Mouse (Mus musculus) forebrain, embryonic 14.5 days (tissue): Measurements from ENCODE around the gene Nt5c3b. TPM values are rescaled to one million over a fixed set of nuclear protein-coding genes. Genes with fewer than 3 reads are reported as not detected.

Experiments
- ATAC-seq: fragments of 200-750 bp; cut with Nextera tagmentation; 2 replicates; pipeline ENCODE4 v1.8.0; 2017; ENCODE audit warnings: mild to moderate bottlenecking, moderate library complexity
- DNase-seq: peaks from one replicate; pipeline ENCODE4 v3.0.0-alpha.2; 2015; ENCODE audit warnings: low spot score
- H3K27ac ChIP-seq: fragments of 300-500 bp; sonication (generic); 2 replicates; pipeline ENCODE4 v1.5.1; 2014; ENCODE audit warnings: low read depth, mild to moderate bottlenecking, control low read depth, low read length, moderate library complexity
- H3K27me3 ChIP-seq: fragments of 300-500 bp; sonication (generic); replicated peaks from 2 replicates; pipeline ENCODE4 v1.6.1; 2014; ENCODE audit warnings: low read length, control low read depth, mixed read lengths; ENCODE audit not compliant: control insufficient read depth, insufficient read depth
- H3K36me3 ChIP-seq: fragments of 300-500 bp; sonication (generic); 2 replicates; pipeline ENCODE4 v1.6.1; 2014; ENCODE audit warnings: low read length, control low read depth; ENCODE audit not compliant: control insufficient read depth, insufficient read depth
- H3K4me1 ChIP-seq: fragments of 300-500 bp; sonication (generic); 2 replicates; pipeline ENCODE4 v1.6.1; 2014; ENCODE audit warnings: antibody characterized with exemption, low read length, control low read depth; ENCODE audit not compliant: control insufficient read depth, insufficient read depth
- H3K4me2 ChIP-seq: fragments of 300-500 bp; sonication (generic); 2 replicates; pipeline ENCODE4 v1.6.1; 2014; ENCODE audit warnings: mild to moderate bottlenecking, control low read depth, low read length
- H3K4me3 ChIP-seq: fragments of 300-500 bp; sonication (generic); 2 replicates; pipeline ENCODE4 v1.5.1; 2014; ENCODE audit warnings: low read depth, low read length, control low read depth
- H3K9ac ChIP-seq: fragments of 300-500 bp; sonication (generic); 2 replicates; pipeline ENCODE4 v1.6.1; 2014; ENCODE audit warnings: mild to moderate bottlenecking, low read length, control low read depth, moderate library complexity
- H3K9me3 ChIP-seq: fragments of 300-500 bp; sonication (generic); replicated peaks from 2 replicates; pipeline ENCODE4 v1.6.1; 2016; ENCODE audit warnings: low read length, control low read depth, mixed read lengths; ENCODE audit not compliant: control insufficient read depth
- WGBS: fragments of 180-500 bp; shearing (Covaris S2); extraction: QIAGEN DNeasy Blood & Tissue Kit; methylation state at CpG from one replicate; pipeline ENCODE4 v1.1.7; 2014; 5-methylcytosine and 5-hydroxymethylcytosine counted together
- polyA plus RNA-seq: library from polyadenylated mRNA; unstranded; fragments of >200 nt; fragmentation: Nextera tagmentation; extraction: Ambion mirVana; gene quantifications from 2 replicates; pipeline ENCODE4 v1.2.1, GENCODE M21; 2014

The Nt5c3b gene
- polyA plus RNA-seq, 1 experiment from 2014 or later, result 109 TPM

DNA sequence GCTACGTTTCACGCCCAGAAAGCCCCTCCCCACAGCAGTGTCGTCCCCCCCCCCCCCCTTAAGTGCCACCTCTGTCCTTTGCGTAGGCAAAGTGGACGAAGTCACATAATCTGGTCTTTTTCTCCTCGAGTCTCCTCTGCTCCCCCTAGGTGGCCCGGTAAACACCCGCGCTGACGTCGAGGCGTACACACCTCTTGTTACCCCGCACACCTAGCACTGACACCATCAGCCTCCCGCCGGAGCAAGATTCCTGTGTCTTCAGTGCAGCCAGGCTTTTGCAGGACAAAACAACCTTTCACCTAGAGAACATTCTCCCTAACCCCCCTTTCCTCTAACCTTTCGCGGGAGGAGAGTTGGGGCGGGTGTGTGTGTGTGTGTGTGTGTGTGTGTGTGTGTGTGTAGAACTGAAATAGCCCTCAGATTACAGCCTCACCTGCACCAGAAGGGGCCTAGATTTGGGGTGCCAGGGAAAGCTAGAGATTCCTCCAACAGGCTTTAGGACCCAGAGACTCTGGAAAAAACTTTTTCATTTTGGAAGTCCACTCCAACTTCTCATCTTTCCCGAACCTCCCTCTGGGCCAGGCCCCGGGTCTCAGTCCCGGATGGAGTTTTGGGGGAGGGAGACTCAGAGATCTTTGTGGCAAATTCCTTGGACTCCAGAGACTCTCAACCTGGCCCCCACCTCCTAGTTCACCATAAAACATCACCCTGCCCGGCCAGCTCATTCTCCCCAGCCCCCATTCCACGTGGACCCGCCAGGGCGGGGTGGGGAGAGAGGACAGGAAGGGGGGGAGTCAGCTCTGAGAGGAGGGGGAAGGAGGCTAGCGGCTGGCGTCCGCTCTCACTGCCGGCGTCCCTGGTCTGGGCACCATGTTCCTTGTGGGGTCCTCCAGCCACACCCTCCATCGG is 26.4 kb downstream of the Nt5c3b start, which contains the start of gene Fkbp10:
Gene Fkbp10, plus strand, starts transcription at position 784 of the 909 bp plus-strand sequence.
- Histone ChIP-seq H3K36me3 (no peaks in the 10 kb centered on the region), H3K4me1 (no peaks in the 10 kb centered on the region), H3K4me2 (peak within 1 kb of the TSS; percentile 64), H3K27ac (no peak within 1 kb of the TSS; the same call in 1 of the 2 replicates), H3K27me3 (peaks cover 13% of the 10 kb centered on the region; the same call in 1 of the 2 replicates), H3K9me3 (no peaks in the 10 kb centered on the region), H3K9ac (peak within 1 kb of the TSS; percentile 70), H3K4me3 (peak within 1 kb of the TSS; percentile 56)
- peak; percentile 16; the same call in 1 of the 2 replicates for ATAC-seq
- DNase-seq, result no peak
- WGBS, result under 1% methylated on average over 26 of the region's 31 CpGs

DNA sequence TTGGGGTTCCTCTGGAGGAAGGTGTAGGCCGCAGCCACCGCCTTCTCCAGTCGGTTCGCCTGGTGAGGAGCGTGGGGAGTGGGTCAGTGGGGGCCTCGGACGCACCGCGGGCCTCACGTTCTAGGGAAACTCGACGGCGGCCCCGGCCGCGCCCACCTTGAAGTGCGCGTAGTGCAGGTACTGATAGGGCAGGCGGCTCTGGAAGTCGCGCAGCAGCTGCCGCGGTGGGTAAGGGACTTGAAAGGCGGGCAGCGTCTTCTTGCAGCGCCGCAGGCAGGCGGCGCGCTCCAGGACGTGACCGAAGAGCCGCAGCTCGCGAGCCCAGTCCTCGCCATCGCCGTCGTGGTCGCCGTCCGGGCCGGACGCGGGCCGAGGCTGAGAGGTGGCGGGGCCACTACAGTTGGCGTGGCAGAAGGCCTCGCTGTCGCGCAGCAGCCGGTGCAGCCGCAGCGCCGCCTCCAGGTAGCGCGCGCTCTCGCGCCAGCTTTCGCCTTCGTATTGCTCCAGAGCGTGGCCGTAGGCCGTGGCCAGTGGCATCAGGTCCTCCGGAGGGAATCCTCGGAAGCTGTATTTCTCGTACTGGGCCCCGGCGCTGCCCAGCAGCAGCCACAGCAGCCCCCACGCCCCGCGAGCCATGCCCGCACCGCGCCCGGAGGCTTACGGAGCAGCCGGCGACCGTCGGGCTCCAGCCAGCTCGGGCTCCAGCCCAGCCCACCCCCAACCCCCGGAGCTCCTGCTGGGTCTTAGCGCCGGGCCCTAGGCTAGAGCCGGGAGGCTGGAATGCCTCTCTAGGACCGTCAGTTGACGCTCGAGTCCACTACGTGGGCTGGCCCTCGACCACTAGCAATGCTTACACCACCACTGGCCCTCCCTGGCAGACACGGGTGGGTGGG is 27.3 kb downstream of the Nt5c3b start, which contains the start of gene P3h4:
Gene P3h4, minus strand, starts transcription at position 816 of the 893 bp plus-strand sequence.
- Histone ChIP-seq H3K4me3 (peak within 1 kb of the TSS; percentile 56), H3K27ac (no peak within 1 kb of the TSS; the same call in 1 of the 2 replicates), H3K4me1 (no peaks in the 10 kb centered on the region), H3K9me3 (no peaks in the 10 kb centered on the region), H3K4me2 (peak within 1 kb of the TSS; percentile 64), H3K27me3 (peaks cover 13% of the 10 kb centered on the region; the same call in 1 of the 2 replicates), H3K36me3 (peaks cover under 1% of the 10 kb centered on the region; the same call in 1 of the 2 replicates), H3K9ac (peak within 1 kb of the TSS; percentile 70)
- peak; percentile 81 for DNase-seq
- ATAC-seq, result peak; percentile 92
- 1% methylated on average over 89 of the region's 93 CpGs for WGBS

DNA sequence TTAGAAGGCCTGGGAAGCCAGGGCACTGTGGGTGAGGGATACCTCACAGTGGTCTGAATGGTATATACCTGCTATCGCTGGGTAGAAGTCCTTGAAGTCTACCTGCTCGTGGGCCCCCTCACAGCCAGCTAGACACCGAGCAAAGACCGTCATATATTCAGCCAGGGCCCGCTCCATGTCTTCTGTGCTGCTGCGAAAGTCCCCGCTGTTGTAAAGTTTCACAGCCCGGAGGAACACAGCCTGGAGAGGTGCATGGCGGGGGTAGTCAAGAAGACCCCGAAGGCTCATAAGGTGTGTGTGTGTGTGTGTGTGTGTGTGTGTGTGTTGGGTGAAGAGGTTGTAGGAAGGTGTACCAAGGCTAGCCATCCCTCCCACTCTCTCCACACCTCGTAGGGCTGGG is 28.1 kb downstream of the Nt5c3b start:
- no peak overlapping the region for H3K27ac ChIP-seq
- peak overlapping the region; percentile 56 for H3K4me3 ChIP-seq
- H3K36me3 ChIP-seq, result peaks cover 6% of the 10 kb centered on the region; the same call in 1 of the 2 replicates
- no peaks in the 10 kb centered on the region for H3K4me1 ChIP-seq
- peak overlapping the region; percentile 70; the same call in 1 of the 2 replicates for H3K9ac ChIP-seq
- DNase-seq (no peak), ATAC-seq (no peak)
- no peaks in the 10 kb centered on the region for H3K9me3 ChIP-seq
- WGBS, result 74% methylated on average over 11 of the region's 11 CpGs
- H3K4me2 ChIP-seq, result peak overlapping the region; percentile 64
- H3K27me3 ChIP-seq, result peaks cover 13% of the 10 kb centered on the region; the same call in 1 of the 2 replicates

DNA sequence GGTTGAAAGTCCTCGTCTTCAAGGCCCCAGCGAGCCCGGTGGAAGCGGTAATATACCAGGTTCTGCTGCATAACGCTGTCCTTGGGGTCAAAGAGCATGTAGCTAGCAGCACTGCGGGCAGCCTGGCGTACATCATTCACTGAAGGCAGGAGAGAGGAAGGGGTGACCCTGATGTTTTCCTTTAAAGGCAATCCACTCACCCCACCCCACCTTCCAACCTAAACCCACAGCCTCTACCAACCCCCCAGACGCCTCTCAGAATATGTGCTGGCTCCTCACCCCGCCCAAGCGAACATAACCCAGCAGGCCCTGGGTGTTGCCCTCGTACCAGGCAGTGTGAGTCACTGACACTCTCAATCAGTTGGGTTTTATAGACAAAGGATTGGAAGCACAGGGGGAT is 29.9 kb downstream of the Nt5c3b start:
- H3K9ac ChIP-seq, result no peak overlapping the region
- ATAC-seq, result no peak
- no peak overlapping the region for H3K4me3 ChIP-seq
- H3K36me3 ChIP-seq, result peaks cover 6% of the 10 kb centered on the region; the same call in 1 of the 2 replicates
- H3K4me2 ChIP-seq, result no peak overlapping the region
- 83% methylated on average over 11 of the region's 11 CpGs for WGBS
- no peak for DNase-seq
- peaks cover 13% of the 10 kb centered on the region; the same call in 1 of the 2 replicates for H3K27me3 ChIP-seq
- no peak overlapping the region for H3K27ac ChIP-seq
- H3K4me1 ChIP-seq, result no peaks in the 10 kb centered on the region
- H3K9me3 ChIP-seq, result no peaks in the 10 kb centered on the region

DNA sequence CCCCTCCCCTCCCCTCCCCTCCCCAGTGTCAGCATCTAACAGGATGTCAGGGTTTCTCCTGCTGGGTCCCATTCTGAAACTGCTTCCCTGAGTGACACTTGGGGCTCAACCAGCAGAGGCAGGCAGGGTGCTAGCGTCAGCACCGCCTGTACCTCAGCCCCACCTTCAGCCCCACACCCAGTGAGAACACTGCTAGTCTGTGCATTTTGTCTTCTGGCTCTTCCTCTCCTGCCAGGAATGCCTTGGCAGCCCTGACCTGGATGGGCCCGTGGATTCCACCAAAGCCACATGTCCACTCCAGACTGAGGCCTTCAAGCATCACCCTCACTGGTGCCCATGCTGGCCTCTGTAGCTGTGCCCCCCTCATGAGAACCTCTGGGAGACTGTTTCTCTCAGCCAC is 31.9 kb downstream of the Nt5c3b start:
- no peak overlapping the region for H3K4me3 ChIP-seq
- no peak overlapping the region for H3K9ac ChIP-seq
- no peaks in the 10 kb centered on the region for H3K9me3 ChIP-seq
- H3K27ac ChIP-seq, result no peak overlapping the region
- WGBS, result 89% methylated on average over 3 of the region's 3 CpGs
- no peaks in the 10 kb centered on the region for H3K27me3 ChIP-seq
- ATAC-seq (no peak), DNase-seq (no peak)
- no peaks in the 10 kb centered on the region for H3K4me1 ChIP-seq
- H3K36me3 ChIP-seq, result peaks cover 6% of the 10 kb centered on the region; the same call in 1 of the 2 replicates
- H3K4me2 ChIP-seq, result no peak overlapping the region

DNA sequence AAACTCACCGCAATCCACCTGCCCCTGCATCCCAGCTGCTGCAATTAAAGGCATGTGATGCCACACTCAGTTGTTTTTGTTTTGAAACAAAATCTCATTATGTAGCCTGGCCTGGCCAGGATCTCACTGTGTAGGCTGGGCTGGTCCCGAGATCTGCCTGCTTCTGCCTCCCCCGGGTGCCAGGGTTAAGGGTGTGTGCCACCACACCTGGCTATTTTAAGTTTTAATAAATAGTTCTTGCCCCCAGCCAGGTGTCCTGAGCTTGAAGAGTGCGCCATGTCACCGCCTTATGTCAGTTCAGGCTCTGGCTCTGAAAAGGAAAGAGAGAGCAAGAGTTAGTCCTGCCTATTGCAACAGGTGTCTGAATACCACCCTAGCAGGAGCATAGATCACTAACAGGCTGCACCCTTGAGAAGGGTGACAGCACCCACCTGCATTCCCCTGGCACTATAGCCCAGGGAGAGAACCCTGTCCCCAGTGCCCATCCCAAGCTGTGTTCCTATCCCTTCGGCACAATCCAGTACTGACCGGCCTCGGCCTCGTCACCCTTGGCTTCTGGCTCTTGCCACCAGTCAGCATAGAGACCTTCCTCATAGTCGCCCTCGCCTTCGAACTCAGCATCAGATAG is 32.7 kb downstream of the Nt5c3b start:
- Histone ChIP-seq H3K4me1 (no peaks in the 10 kb centered on the region), H3K4me3 (no peak overlapping the region), H3K9me3 (no peaks in the 10 kb centered on the region), H3K36me3 (peaks cover 6% of the 10 kb centered on the region; the same call in 1 of the 2 replicates), H3K4me2 (no peak overlapping the region), H3K9ac (no peak overlapping the region), H3K27ac (no peak overlapping the region), H3K27me3 (no peaks in the 10 kb centered on the region)
- WGBS, result 92% methylated on average over 12 of the region's 12 CpGs
- DNase-seq (no peak), ATAC-seq (no peak)

DNA sequence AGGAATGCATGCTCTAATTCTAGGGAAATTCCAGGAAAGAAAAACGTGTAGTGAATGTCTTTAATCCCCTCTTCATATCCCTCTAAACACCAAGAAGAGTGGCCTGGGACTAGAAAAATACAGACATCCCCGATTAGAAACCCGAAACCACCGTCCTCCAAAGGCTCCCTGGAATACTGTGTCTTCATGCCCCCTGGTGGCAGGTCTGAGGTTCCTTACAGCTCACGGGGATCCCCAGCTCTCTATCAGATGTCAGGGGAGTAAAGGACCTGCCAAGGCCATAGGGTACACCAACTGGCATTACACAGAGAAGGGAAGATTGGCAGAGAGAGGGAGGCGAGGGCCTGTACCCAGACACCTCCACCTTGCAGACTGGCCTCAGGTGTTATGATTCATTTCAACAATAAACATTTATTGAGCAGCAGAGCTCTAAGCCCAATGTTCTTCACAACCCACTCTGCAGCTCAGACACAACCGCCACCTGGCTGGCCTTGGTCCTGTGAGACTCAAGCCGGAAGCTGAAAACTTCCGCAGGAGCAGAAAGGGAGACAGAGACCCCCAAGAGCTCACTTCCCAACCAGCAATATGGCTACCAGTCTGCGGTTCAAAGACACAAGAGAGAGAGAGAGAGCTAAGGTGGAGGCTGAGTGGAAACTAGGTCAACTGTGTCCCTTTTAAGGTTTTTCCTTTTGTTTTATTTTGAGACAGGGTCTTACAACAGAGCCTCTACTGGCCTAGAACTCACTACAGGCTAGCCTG is 33.4 kb downstream of the Nt5c3b start:
- WGBS, result 46% methylated on average over 10 of the region's 10 CpGs

More for the DNA sequence above, 33.4 kb downstream of the Nt5c3b start:
- Histone ChIP-seq H3K9me3 (no peaks in the 10 kb centered on the region), H3K4me1 (no peaks in the 10 kb centered on the region), H3K27ac (no peak overlapping the region), H3K9ac (no peak overlapping the region), H3K27me3 (no peaks in the 10 kb centered on the region), H3K4me3 (no peak overlapping the region), H3K4me2 (no peak overlapping the region), H3K36me3 (peaks cover 6% of the 10 kb centered on the region; the same call in 1 of the 2 replicates)
- ATAC-seq (no peak), DNase-seq (peak; percentile 73)
